Mouse (Mus musculus): ENCODE results near the gene Zscan4e.
"Not testable (repeated sequence)": the region's sequence is repeated elsewhere in the genome, so short reads cannot be mapped to it uniquely, and the experiment has no call there.

Gene Zscan4e

GRCm38 (mm10) chr7:11310582-11310981 is at the start of gene Zscan4e:
TSS of gene Zscan4e (minus strand) at chr7:11310682.
- DNase-seq (ENCODE audit: low read depth, low spot score) = not testable (repeated sequence)
